Mouse (Mus musculus): ENCODE results near the gene Fzd2. TPM values are rescaled to one million over a fixed set of nuclear protein-coding genes. Genes with fewer than 3 reads are reported as not detected.

Gene Fzd2
- polyA plus RNA-seq, 1 experiment from 2014 or later = 41.7 TPM

GRCm38 (mm10) chr11:102624888-102625407, 20.8 kb downstream of the Fzd2 start:
- H3K27me3 ChIP-seq (ENCODE audit: control insufficient read depth, insufficient read depth, low read length) = no peaks in the 10 kb centered on the region
- H3K4me3 ChIP-seq (ENCODE audit: low read length) = no peak overlapping the region
- 26% methylated on average over 14 of the region's 14 CpGs for WGBS
- H3K27ac ChIP-seq (ENCODE audit: low read depth, low read length) = peak overlapping the region; percentile 87
- no peak overlapping the region for H3K9ac ChIP-seq (ENCODE audit: low read depth, low read length)
- no peaks in the 10 kb centered on the region for H3K36me3 ChIP-seq (ENCODE audit: control insufficient read depth, insufficient read depth, low read length)
- H3K4me1 ChIP-seq (ENCODE audit: control insufficient read depth, insufficient read depth, low read length) = peaks cover 20% of the 10 kb centered on the region
- H3K4me2 ChIP-seq (replicated peaks; ENCODE audit: low read depth, low read length) = peak overlapping the region; percentile 27; the same call in 1 of the 2 replicates
- peak; percentile 40 for ATAC-seq (ENCODE audit: low FRiP score, low TSS enrichment)
- H3K9me3 ChIP-seq (ENCODE audit: control insufficient read depth, low read length) = no peaks in the 10 kb centered on the region

- no peak overlapping the region for H3K4me2 ChIP-seq (replicated peaks; ENCODE audit: low read depth, low read length)
- no peak for ATAC-seq (ENCODE audit: low FRiP score, low TSS enrichment)
- WGBS = 80% methylated on average over 9 of the region's 9 CpGs
- no peaks in the 10 kb centered on the region for H3K36me3 ChIP-seq (ENCODE audit: control insufficient read depth, insufficient read depth, low read length)
- H3K4me3 ChIP-seq (ENCODE audit: low read length) = no peak overlapping the region
- H3K27me3 ChIP-seq (ENCODE audit: control insufficient read depth, insufficient read depth, low read length) = no peaks in the 10 kb centered on the region
- H3K9ac ChIP-seq (ENCODE audit: low read depth, low read length) = no peak overlapping the region
- H3K4me1 ChIP-seq (ENCODE audit: control insufficient read depth, insufficient read depth, low read length) = peaks cover 36% of the 10 kb centered on the region
- H3K27ac ChIP-seq (ENCODE audit: low read depth, low read length) = no peak overlapping the region
- no peaks in the 10 kb centered on the region for H3K9me3 ChIP-seq (ENCODE audit: control insufficient read depth, low read length)
Measured at GRCm38 (mm10) chr11:102627171-102627931, 23.2 kb downstream of the Fzd2 start.

GRCm38 (mm10) chr11:102628529-102628928, 24.3 kb downstream of the Fzd2 start:
- H3K4me2 ChIP-seq (replicated peaks; ENCODE audit: low read depth, low read length) = no peak overlapping the region
- ATAC-seq (ENCODE audit: low FRiP score, low TSS enrichment) = no peak
- 36% methylated on average over 9 of the region's 9 CpGs for WGBS
- no peak overlapping the region for H3K27ac ChIP-seq (ENCODE audit: low read depth, low read length)
- no peak overlapping the region for H3K4me3 ChIP-seq (ENCODE audit: low read length)
- no peaks in the 10 kb centered on the region for H3K36me3 ChIP-seq (ENCODE audit: control insufficient read depth, insufficient read depth, low read length)
- H3K9me3 ChIP-seq (ENCODE audit: control insufficient read depth, low read length) = no peaks in the 10 kb centered on the region
- no peak overlapping the region for H3K9ac ChIP-seq (ENCODE audit: low read depth, low read length)
- peaks cover 40% of the 10 kb centered on the region for H3K4me1 ChIP-seq (ENCODE audit: control insufficient read depth, insufficient read depth, low read length)
- no peaks in the 10 kb centered on the region for H3K27me3 ChIP-seq (ENCODE audit: control insufficient read depth, insufficient read depth, low read length)

- no peak for ATAC-seq (ENCODE audit: low FRiP score, low TSS enrichment)
- no peaks in the 10 kb centered on the region for H3K9me3 ChIP-seq (ENCODE audit: control insufficient read depth, low read length)
- no peaks in the 10 kb centered on the region for H3K27me3 ChIP-seq (ENCODE audit: control insufficient read depth, insufficient read depth, low read length)
- H3K4me2 ChIP-seq (replicated peaks; ENCODE audit: low read depth, low read length) = no peak overlapping the region
- H3K9ac ChIP-seq (ENCODE audit: low read depth, low read length) = no peak overlapping the region
- H3K36me3 ChIP-seq (ENCODE audit: control insufficient read depth, insufficient read depth, low read length) = no peaks in the 10 kb centered on the region
- WGBS = 51% methylated on average over 8 of the region's 8 CpGs
- no peak overlapping the region for H3K4me3 ChIP-seq (ENCODE audit: low read length)
- H3K4me1 ChIP-seq (ENCODE audit: control insufficient read depth, insufficient read depth, low read length) = peaks cover 32% of the 10 kb centered on the region
- H3K27ac ChIP-seq (ENCODE audit: low read depth, low read length) = no peak overlapping the region
Measured at GRCm38 (mm10) chr11:102629375-102629774, 25.2 kb downstream of the Fzd2 start.

- H3K9me3 ChIP-seq (ENCODE audit: control insufficient read depth, low read length) = no peaks in the 10 kb centered on the region
- H3K9ac ChIP-seq (ENCODE audit: low read depth, low read length) = 0 out of 2 replicates have a peak overlapping the region, but pooled peaks have one; percentile 12
- H3K27ac ChIP-seq (ENCODE audit: low read depth, low read length) = peak overlapping the region; percentile 67; the same call in 1 of the 2 replicates
- H3K27me3 ChIP-seq (ENCODE audit: control insufficient read depth, insufficient read depth, low read length) = no peaks in the 10 kb centered on the region
- 0 out of 2 replicates have a peak, but pooled peaks have one; percentile 0 for ATAC-seq (ENCODE audit: low FRiP score, low TSS enrichment)
- H3K4me3 ChIP-seq (ENCODE audit: low read length) = no peak overlapping the region
- peaks cover 22% of the 10 kb centered on the region for H3K4me1 ChIP-seq (ENCODE audit: control insufficient read depth, insufficient read depth, low read length)
- H3K36me3 ChIP-seq (ENCODE audit: control insufficient read depth, insufficient read depth, low read length) = no peaks in the 10 kb centered on the region
- H3K4me2 ChIP-seq (replicated peaks; ENCODE audit: low read depth, low read length) = peak overlapping the region; percentile 1; the same call in 1 of the 2 replicates
- WGBS = 9% methylated on average over 7 of the region's 7 CpGs
Measured at GRCm38 (mm10) chr11:102630731-102631130, 26.5 kb downstream of the Fzd2 start.

GRCm38 (mm10) chr11:102631203-102631602, 27.0 kb downstream of the Fzd2 start:
- Histone ChIP-seq H3K36me3 (ENCODE audit: control insufficient read depth, insufficient read depth, low read length) (no peaks in the 10 kb centered on the region), H3K4me1 (ENCODE audit: control insufficient read depth, insufficient read depth, low read length) (peaks cover 22% of the 10 kb centered on the region), H3K27me3 (ENCODE audit: control insufficient read depth, insufficient read depth, low read length) (no peaks in the 10 kb centered on the region), H3K27ac (ENCODE audit: low read depth, low read length) (peak overlapping the region; percentile 67), H3K4me3 (ENCODE audit: low read length) (no peak overlapping the region), H3K4me2 (replicated peaks; ENCODE audit: low read depth, low read length) (peak overlapping the region; percentile 1; the same call in 1 of the 2 replicates), H3K9me3 (ENCODE audit: control insufficient read depth, low read length) (no peaks in the 10 kb centered on the region), H3K9ac (ENCODE audit: low read depth, low read length) (0 out of 2 replicates have a peak overlapping the region, but pooled peaks have one; percentile 12)
- ATAC-seq (ENCODE audit: low FRiP score, low TSS enrichment) = peak; percentile 14; the same call in 1 of the 2 replicates
- WGBS = 19% methylated on average over 5 of the region's 5 CpGs

GRCm38 (mm10) chr11:102632725-102633124, 28.5 kb downstream of the Fzd2 start:
- 7% methylated on average over 12 of the region's 13 CpGs for WGBS
- ATAC-seq (ENCODE audit: low FRiP score, low TSS enrichment) = peak; percentile 67
- peaks cover 22% of the 10 kb centered on the region for H3K4me1 ChIP-seq (ENCODE audit: control insufficient read depth, insufficient read depth, low read length)

GRCm38 (mm10) chr11:102633379-102633778, 29.2 kb downstream of the Fzd2 start:
- Histone ChIP-seq H3K27me3 (ENCODE audit: control insufficient read depth, insufficient read depth, low read length) (no peaks in the 10 kb centered on the region), H3K4me1 (ENCODE audit: control insufficient read depth, insufficient read depth, low read length) (peaks cover 22% of the 10 kb centered on the region), H3K4me3 (ENCODE audit: low read length) (peak overlapping the region; percentile 6; the same call in 1 of the 2 replicates), H3K9me3 (ENCODE audit: control insufficient read depth, low read length) (no peaks in the 10 kb centered on the region), H3K9ac (ENCODE audit: low read depth, low read length) (0 out of 2 replicates have a peak overlapping the region, but pooled peaks have one; percentile 1), H3K4me2 (replicated peaks; ENCODE audit: low read depth, low read length) (peak overlapping the region; percentile 45), H3K27ac (ENCODE audit: low read depth, low read length) (peak overlapping the region; percentile 73), H3K36me3 (ENCODE audit: control insufficient read depth, insufficient read depth, low read length) (no peaks in the 10 kb centered on the region)
- 11% methylated on average over 9 of the region's 9 CpGs for WGBS
- ATAC-seq (ENCODE audit: low FRiP score, low TSS enrichment) = 0 out of 2 replicates have a peak, but pooled peaks have one; percentile 24

More at GRCm38 (mm10) chr11:102632725-102633124, 28.5 kb downstream of the Fzd2 start:
- H3K4me3 ChIP-seq (ENCODE audit: low read length) = peak overlapping the region; percentile 6; the same call in 1 of the 2 replicates
- H3K4me2 ChIP-seq (replicated peaks; ENCODE audit: low read depth, low read length) = peak overlapping the region; percentile 45
- H3K9ac ChIP-seq (ENCODE audit: low read depth, low read length) = no peak overlapping the region
- H3K27me3 ChIP-seq (ENCODE audit: control insufficient read depth, insufficient read depth, low read length) = no peaks in the 10 kb centered on the region
- H3K9me3 ChIP-seq (ENCODE audit: control insufficient read depth, low read length) = no peaks in the 10 kb centered on the region
- peak overlapping the region; percentile 73 for H3K27ac ChIP-seq (ENCODE audit: low read depth, low read length)
- no peaks in the 10 kb centered on the region for H3K36me3 ChIP-seq (ENCODE audit: control insufficient read depth, insufficient read depth, low read length)

- Histone ChIP-seq H3K4me3 (ENCODE audit: low read length) (no peak overlapping the region), H3K4me1 (ENCODE audit: control insufficient read depth, insufficient read depth, low read length) (peaks cover 17% of the 10 kb centered on the region)
- ATAC-seq (ENCODE audit: low FRiP score, low TSS enrichment) = no peak
Measured at GRCm38 (mm10) chr11:102636887-102637286, 32.7 kb downstream of the Fzd2 start.

More at GRCm38 (mm10) chr11:102636887-102637286, 32.7 kb downstream of the Fzd2 start:
- Histone ChIP-seq H3K36me3 (ENCODE audit: control insufficient read depth, insufficient read depth, low read length) (no peaks in the 10 kb centered on the region), H3K27me3 (ENCODE audit: control insufficient read depth, insufficient read depth, low read length) (no peaks in the 10 kb centered on the region), H3K4me2 (replicated peaks; ENCODE audit: low read depth, low read length) (no peak overlapping the region), H3K27ac (ENCODE audit: low read depth, low read length) (no peak overlapping the region), H3K9ac (ENCODE audit: low read depth, low read length) (no peak overlapping the region), H3K9me3 (ENCODE audit: control insufficient read depth, low read length) (no peaks in the 10 kb centered on the region)
- 71% methylated on average over 12 of the region's 12 CpGs for WGBS

Measured in kidney, embryonic 14.5 days (tissue).